Mouse (Mus musculus) adrenal gland, adult 2 months (tissue): ENCODE results near the gene Traf7. TPM values are rescaled to one million over a fixed set of nuclear protein-coding genes. Genes with fewer than 3 reads are reported as not detected.

Experiments used
- DNase-seq: peaks from one replicate; pipeline ENCODE4 v3.0.0; 2021
- long read RNA-seq: library from polyadenylated mRNA; stranded (forward); transcript quantifications from one replicate; pipeline ENCODE4 v2.0.0, GENCODE M21; 2021
- polyA plus RNA-seq: library from polyadenylated mRNA; depleted of rRNA; stranded (reverse); fragments of >200 nt; gene quantifications from 2 replicates; pipeline ENCODE4 v1.2.3, GENCODE M21; 2012; rRNA removed
- total RNA-seq, 2 experiments: library from RNA; stranded (reverse); gene quantifications; 2 replicates each; pipeline ENCODE4 v1.2.3; 2021

Traf7 gene
- 100 to 1,000 TPM in 1 of 2 experiments, 10 to 100 TPM in 1; 91.4 to 105 TPM for total RNA-seq
- polyA plus RNA-seq, result 152 and 167 TPM in 2 replicates
- long read RNA-seq, transcript Traf7-215 (21 exons, 3,003 nt), result major isoform, 12 of 80 reads
- long read RNA-seq, partial matches to known transcripts, result 7 of 80 reads
- long read RNA-seq, other reads (novel, unspliced or antisense), result 53 of 80 reads

DNA sequence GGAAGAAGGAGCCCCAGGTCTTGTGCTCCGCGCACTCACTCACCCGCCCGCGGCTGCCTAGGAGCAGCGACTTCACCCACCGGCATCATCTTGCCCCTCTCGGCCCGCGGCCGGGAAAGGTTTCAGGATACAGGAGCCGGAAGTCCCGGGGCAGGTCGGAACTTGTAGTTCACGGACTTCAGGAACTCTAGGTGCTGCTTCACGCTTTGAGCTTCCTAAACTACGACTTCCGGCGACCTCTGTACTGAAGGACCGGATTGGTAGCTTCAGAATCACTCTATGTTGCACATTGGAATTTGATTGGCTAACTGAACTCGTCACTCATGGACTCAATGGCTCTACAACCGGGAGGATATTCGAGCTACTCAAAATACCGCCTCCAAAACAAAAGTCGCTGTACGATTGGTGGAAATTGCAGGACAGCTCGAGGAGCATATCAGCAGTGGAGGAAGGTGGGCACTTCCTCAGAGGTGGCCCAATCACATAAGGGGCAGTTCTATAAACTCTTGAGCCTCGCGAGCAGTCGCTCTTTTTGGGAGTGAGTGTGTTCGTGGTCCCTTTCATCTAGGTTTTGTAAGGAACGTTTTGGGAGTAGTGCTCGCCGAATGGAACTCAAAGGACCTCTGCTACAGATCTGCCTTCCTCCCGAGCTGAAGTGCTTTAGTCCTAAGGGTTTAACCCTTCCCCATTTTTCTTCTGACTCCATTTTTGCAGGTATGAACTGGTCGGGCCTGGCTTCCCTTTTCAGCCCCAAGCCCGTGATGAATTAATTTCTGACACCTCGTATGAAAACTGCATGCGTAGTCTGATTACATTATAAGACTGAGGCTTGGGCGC is at the start of gene Traf7:
Gene Traf7 (minus strand): TSS at position 216 of the 837 bp plus-strand sequence.
- peak; percentile 94 for DNase-seq

DNA sequence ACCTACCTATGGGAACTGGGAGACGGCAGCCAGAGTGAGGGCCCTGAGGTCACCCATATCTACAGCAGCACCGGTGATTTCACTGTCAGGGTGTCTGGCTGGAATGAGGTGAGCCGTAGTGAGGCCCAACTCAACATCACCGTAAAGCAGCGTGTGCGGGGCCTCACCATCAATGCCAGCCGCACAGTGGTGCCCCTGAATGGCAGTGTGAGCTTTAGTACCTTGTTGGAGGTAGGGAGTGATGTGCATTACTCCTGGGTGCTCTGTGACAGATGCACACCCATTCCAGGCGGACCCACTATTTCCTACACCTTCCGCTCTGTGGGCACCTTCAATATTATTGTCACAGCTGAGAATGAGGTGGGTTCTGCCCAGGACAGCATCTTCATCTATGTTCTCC is 46.1 kb upstream of the Traf7 start:
- no peak for DNase-seq

GRCm38 (mm10) chr17:24572651-24573245 is 45.0 kb upstream of the Traf7 start:
- DNase-seq, result no peak

DNA sequence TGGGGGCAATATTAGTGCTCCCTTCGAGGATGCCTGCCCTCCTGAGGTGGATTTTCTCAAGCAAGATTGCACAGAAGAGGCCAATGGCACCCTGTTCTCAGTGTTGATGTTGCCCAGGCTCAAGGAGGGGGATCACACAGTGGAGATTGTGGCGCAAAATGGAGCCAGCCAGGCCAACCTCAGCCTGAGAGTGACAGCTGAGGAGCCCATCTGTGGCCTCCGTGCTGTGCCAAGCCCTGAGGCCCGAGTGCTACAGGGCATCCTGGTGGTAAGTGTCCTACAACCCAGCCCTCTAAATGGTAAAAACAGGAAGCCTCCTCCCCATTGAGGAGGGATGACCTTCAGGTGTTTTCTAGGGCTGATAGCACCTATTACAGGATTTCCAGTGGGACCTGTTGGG is 42.1 kb upstream of the Traf7 start:
- DNase-seq, result no peak

- DNase-seq, result no peak
Observed at GRCm38 (mm10) chr17:24567034-24567779, 39.5 kb upstream of the Traf7 start.

- no peak for DNase-seq
Observed at GRCm38 (mm10) chr17:24565792-24566191, 38.1 kb upstream of the Traf7 start.

DNA sequence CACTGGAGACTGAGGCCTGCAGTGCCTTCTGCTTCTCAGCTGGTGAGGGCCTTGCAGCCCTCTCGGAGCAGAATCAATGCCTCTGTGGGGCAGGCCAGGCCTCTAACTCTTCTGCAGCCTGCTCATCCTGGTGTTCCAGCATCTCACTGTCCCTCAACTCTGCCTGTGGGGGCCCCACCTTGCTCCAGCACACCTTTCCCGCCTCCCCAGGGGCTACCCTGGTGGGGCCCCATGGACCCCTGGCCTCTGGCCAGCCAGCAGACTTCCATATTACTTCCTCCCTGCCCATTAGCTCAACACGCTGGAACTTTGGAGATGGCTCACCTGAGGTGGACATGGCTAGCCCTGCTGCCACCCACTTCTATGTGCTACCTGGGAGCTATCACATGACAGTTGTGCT is 37.4 kb upstream of the Traf7 start:
- DNase-seq, result no peak

GRCm38 (mm10) chr17:24564422-24564821 is 36.7 kb upstream of the Traf7 start:
- DNase-seq, result no peak

GRCm38 (mm10) chr17:24563638-24564037 is 35.9 kb upstream of the Traf7 start:
- DNase-seq, result no peak

DNA sequence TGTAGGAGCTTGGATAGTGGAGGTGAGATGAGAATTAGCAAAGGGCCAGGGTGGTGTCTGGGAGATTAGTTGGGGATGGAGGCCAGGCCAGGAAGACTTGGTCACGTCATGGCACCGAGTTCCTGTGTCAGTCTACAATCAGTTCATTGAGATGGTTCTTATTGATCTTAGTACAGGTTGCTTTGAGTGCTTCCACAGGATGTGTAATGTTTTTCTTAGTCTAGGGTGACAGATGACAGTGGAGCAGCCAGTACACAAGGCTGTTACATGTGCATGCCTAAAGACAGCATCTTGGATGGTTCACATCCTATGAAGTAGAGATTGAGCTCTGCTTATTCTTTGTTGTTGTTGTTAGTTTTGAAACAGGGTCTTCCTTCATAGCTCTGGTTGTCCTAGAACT is 33.9 kb upstream of the Traf7 start:
- DNase-seq, result no peak

GRCm38 (mm10) chr17:24560301-24561028 is 32.7 kb upstream of the Traf7 start:
- no peak for DNase-seq

DNA sequence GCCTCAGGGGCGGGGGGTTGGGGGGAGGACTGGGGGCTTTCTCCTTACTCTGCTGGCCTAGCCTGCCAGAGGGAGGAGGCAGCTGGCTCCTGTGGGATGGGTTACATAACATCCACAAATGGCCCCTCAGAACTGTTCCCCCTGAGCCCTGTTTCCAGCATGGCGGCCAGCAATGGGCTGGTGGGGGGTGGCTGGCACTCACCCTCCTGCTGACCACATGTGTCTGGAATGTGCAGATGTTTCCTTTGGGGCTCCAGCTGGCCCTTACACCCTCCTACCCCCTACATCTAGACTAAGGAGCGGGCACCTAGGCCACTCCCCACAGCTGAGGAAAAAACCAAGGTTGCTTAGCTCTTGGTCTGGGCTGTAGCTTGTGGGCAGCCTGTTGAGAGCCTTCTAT is 31.4 kb upstream of the Traf7 start:
- DNase-seq, result no peak

DNA sequence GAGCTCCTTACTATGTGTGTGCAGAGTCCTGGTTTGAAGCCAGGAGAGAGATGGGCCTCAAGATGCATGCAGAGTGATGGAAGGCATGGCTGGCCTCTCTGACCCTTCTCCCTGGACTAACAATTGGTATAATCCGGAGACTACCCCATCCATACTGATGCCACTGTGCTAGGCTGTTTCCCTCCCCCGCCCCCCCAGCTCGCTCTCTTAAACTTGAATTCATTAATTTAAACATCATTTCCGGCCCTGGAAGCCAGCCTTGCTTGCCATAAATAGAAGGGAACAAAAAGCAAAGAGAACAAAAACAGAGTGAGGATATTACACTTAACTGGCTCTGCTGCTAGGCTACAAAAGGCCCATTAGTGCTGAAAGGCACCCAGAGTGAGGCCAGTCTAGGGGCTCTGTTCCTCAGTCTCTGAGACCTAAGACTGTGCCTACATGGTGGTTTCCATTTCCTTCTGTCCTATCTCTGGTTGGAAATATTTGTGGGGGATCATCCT is 30.9 kb upstream of the Traf7 start:
- no peak for DNase-seq

DNA sequence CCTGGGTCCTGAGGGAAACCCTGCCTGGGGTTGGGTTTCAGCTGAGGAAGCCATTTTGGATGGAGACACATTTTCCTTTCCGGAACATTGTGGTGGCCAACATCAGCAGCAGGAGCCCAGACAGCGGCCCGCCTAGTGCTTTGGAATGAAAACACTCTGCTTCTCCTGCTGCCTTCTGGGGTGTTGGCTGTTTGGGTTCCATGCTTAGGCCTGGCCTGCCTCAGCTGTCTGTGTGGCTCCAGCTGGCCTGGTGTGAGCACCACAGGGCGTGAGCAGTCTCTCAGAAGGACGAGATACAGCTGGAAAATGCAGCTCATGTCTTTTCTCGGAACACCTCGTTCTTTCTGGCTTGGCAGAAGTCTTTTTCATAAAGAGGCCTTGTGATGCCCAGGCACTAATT is 29.4 kb upstream of the Traf7 start:
- DNase-seq, result no peak

DNA sequence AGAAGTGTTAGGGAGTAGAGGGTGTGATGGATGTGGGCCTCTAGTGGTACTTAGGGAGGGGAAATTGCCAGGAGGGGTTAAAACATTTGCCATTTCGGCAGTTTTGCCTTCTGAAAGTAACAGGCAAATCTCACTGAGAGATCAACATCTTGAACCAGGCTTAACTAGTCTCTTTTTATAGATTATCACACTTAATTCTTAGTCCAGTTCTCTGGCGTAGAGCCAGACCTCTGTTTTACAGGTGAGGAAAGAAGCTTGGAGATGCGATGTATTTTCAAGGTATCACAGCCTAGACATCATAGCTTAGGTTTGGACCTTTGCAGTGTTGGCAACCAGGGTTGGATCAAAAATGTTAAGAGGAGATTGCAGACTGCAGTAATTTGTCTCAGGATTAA is 23.3 kb upstream of the Traf7 start:
- no peak for DNase-seq

DNA sequence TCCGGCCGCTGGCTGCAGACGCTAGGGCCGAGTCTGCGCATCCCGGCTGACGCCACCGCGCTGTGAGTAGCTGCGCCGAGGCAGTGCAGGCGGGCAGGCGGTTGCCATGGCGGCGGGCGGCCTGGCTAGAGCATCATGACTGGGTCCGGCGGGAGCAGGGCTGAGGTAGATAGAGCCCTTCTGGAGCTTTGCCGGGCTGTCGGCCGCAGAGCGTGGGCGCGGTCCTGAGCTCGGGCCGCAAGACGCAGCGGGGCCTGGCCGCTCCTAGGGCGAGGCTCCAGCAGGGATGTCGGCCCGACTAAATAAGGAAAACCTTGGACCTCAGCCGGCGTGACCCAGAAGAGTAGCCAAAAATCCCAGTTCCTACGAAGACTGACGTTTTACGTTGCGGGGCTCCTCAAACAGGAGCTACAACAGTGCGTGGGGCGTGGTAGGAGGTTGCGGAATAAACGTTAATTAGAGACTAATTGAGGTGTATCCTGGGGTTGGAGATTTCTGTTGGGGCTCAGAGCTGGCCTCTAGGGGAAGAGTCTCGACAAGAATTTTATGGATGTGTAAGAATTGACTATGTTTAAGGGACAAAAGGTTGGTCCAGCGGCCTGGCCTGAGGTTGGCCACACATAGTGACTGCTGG is 22.8 kb upstream of the Traf7 start:
- DNase-seq, result peak; percentile 89

- peak; percentile 100 for DNase-seq
Observed at GRCm38 (mm10) chr17:24549618-24550415, 22.1 kb upstream of the Traf7 start, which contains the start of gene Pkd1. Pkd1 (plus strand) TSS chr17:24549834.

GRCm38 (mm10) chr17:24548921-24549617 is 21.3 kb upstream of the Traf7 start:
- DNase-seq, result peak; percentile 83

- no peak for DNase-seq
Observed at GRCm38 (mm10) chr17:24548435-24548834, 20.7 kb upstream of the Traf7 start.

DNA sequence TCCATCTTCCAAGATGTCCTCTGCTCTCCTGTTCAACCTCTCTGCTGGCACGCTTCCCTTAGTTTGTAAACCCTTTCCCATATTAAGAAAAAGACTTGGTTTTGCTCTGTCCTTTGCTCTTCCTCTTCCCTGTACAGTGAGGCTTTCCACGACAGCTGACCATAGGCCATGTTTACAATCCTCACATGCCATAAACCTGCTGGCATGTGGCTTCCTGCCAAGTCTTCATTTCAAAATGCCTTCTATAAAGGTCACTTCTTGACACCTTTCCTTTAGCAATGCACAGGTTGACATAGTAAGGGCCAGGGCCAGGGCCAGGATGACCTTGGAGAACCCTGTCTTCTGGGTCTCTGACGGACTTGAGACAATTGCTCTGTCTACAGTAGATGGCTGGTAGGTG is 18.5 kb upstream of the Traf7 start:
- DNase-seq, result no peak
